Mouse (Mus musculus): ENCODE data around the gene Ifitm10.
A peak's percentile ranks its signal among the peaks of the same experiment; 100 is the strongest.

GRCm38 (mm10) chr7:142284615-142285080 lies 88.9 kb downstream of the Ifitm10 start:
- TF ChIP-seq CTCF (IDR thresholded peaks at IDR 0.05; ENCODE audit: low read depth) (peak; percentile 79), EP300 (IDR thresholded peaks at IDR 0.05; ENCODE audit: low read depth) (no peak)

All from heart, postnatal 0 days (tissue).